ENCODE assay signal across 15 mouse cellular contexts in genomic region chr9:66722187-66722868, GRCm38 (mm10). TPM values are rescaled to one million over a fixed set of nuclear protein-coding genes. Genes with fewer than 3 reads are reported as not detected.
DNase-seq lines count a peak whose midpoint lies in the region; ATAC-seq lines count a peak whose summit lies in the region.
"Had no signal": no experiment of that assay in that cellular context is flagged by ENCODE, and none has a peak within 500 bp of the region (broad histone marks: within the 10 kb centered on the region; RNA-seq: fewer than 3 reads in every experiment).

No protein-coding gene starts in this region.

- no peak overlapping the region for H3K4me2 ChIP-seq in hindbrain, embryonic 16.5 days (ENCODE audit: low read length)
- no peak overlapping the region for H3K4me2 ChIP-seq in hindbrain, embryonic 14.5 days (replicated peaks)

- no peak for ATAC-seq in hindbrain, embryonic 16.5 days
- ATAC-seq in hindbrain, embryonic 14.5 days (ENCODE audit: low FRiP score): no peak
- no peak for ATAC-seq in inflammation-experienced regulatory T-cells, adult 6 months
- ATAC-seq: activated CD4-positive, CD25-positive, alpha-beta regulatory T cell, adult 4 months had no signal

- DNase-seq in hindbrain, embryonic 10.5 days (ENCODE audit: low spot score): no peak
- DNase-seq in retina, postnatal 1 day: peak; percentile 20
- DNase-seq in retina, embryonic 14.5 days (ENCODE audit: low spot score): no peak
- DNase-seq in hindbrain, embryonic 14.5 days (ENCODE audit: low spot score): no peak
- peak; percentile 56 for DNase-seq in telencephalon, adult 2 months (ENCODE audit: low read depth, low spot score)
- DNase-seq in right cerebral cortex, adult 2 months (ENCODE audit: low spot score in 2 of 2): no peak
- DNase-seq: cerebellum, adult 2 months; heart, adult 2 months; heart, postnatal 36 days; midbrain, embryonic 14.5 days; right cerebral cortex, postnatal 14 days had no signal

- 79% methylated on average over 5 of the region's 5 CpGs for WGBS in hindbrain, embryonic 10.5 days
- WGBS in hindbrain, embryonic 16.5 days: 63% methylated on average over 5 of the region's 5 CpGs
- WGBS in hindbrain, embryonic 14.5 days: 77% methylated on average over 5 of the region's 5 CpGs

- H3K27ac ChIP-seq in hindbrain, embryonic 10.5 days: 0 out of 2 replicates have a peak overlapping the region, but pooled peaks have one; percentile 25
- H3K27ac ChIP-seq in hindbrain, embryonic 16.5 days (ENCODE audit: low read depth, low read length): no peak overlapping the region
- H3K27ac ChIP-seq in hindbrain, embryonic 14.5 days: 0 out of 2 replicates have a peak overlapping the region, but pooled peaks have one; percentile 29
- H3K27ac ChIP-seq: heart, adult 2 months; macrophage had no signal

- no peaks in the 10 kb centered on the region for H3K36me3 ChIP-seq in hindbrain, embryonic 10.5 days
- no peaks in the 10 kb centered on the region for H3K36me3 ChIP-seq in hindbrain, embryonic 16.5 days (ENCODE audit: control insufficient read depth, insufficient read depth, low read length)
- no peaks in the 10 kb centered on the region for H3K36me3 ChIP-seq in hindbrain, embryonic 14.5 days (replicated peaks; ENCODE audit: control insufficient read depth, insufficient read depth)

- H3K4me1 ChIP-seq in hindbrain, embryonic 10.5 days (replicated peaks): peaks cover 9% of the 10 kb centered on the region
- H3K4me1 ChIP-seq in hindbrain, embryonic 16.5 days (ENCODE audit: control insufficient read depth, insufficient read depth, low read depth, low read length): no peaks in the 10 kb centered on the region
- 0 out of 2 replicates have a peak, but pooled peaks cover 8% of the 10 kb centered on the region for H3K4me1 ChIP-seq in hindbrain, embryonic 14.5 days (replicated peaks; ENCODE audit: control insufficient read depth, insufficient read depth, low read length)

- no peaks in the 10 kb centered on the region for H3K9me3 ChIP-seq in hindbrain, embryonic 10.5 days
- H3K9me3 ChIP-seq in hindbrain, embryonic 16.5 days (ENCODE audit: control insufficient read depth, low read length): no peaks in the 10 kb centered on the region
- H3K9me3 ChIP-seq in hindbrain, embryonic 14.5 days (ENCODE audit: control insufficient read depth, low read length): no peaks in the 10 kb centered on the region

- H3K4me3 ChIP-seq in hindbrain, embryonic 10.5 days: no peak overlapping the region
- no peak overlapping the region for H3K4me3 ChIP-seq in hindbrain, embryonic 16.5 days (ENCODE audit: low read length)
- H3K4me3 ChIP-seq in hindbrain, embryonic 14.5 days (replicated peaks; ENCODE audit: low read length): no peak overlapping the region
- H3K4me3 ChIP-seq: heart, adult 2 months had no signal

- no peak overlapping the region for H3K9ac ChIP-seq in hindbrain, embryonic 16.5 days (ENCODE audit: low read depth, low read length)
- H3K9ac ChIP-seq in hindbrain, embryonic 14.5 days: no peak overlapping the region

- H3K27me3 ChIP-seq in hindbrain, embryonic 10.5 days (ENCODE audit: insufficient read depth, poor library complexity, severe bottlenecking): no peaks in the 10 kb centered on the region
- no peaks in the 10 kb centered on the region for H3K27me3 ChIP-seq in hindbrain, embryonic 16.5 days (replicated peaks; ENCODE audit: control insufficient read depth, insufficient read depth, low read length)
- no peaks in the 10 kb centered on the region for H3K27me3 ChIP-seq in hindbrain, embryonic 14.5 days (ENCODE audit: control insufficient read depth, insufficient read depth, low read length)

RNA-seq across cellular contexts. Expression of gene Car12, which starts 8.8 kb away (rescaled TPM):
- 0.88 and 1.7 TPM in 2 replicates for polyA plus RNA-seq in hindbrain, embryonic 10.5 days (2016; fragmentation: Nextera tagmentation; extraction: Ambion mirVana)
- polyA plus RNA-seq in hindbrain, embryonic 16.5 days (2015; fragmentation: Nextera tagmentation; extraction: Ambion mirVana): 8.3 and 9.0 TPM in 2 replicates
- 4.6 and 6.5 TPM in 2 replicates for polyA plus RNA-seq in hindbrain, embryonic 14.5 days (2014; fragmentation: Nextera tagmentation; extraction: Ambion mirVana)
- 10 to 100 TPM in 1 of 3 experiments, 1 to 10 TPM in 2; 2.9 to 10.2 (median 8.9) TPM for polyA plus RNA-seq in inflammation-experienced regulatory T-cells, adult 6 months (2017; shearing (Covaris generic))
- polyA plus RNA-seq: heart, adult 2 months had no signal

Comparison
In these comparisons a context has a peak if more than half of its experiments do, and no peak if none do; other contexts are left out.
1. DNase-seq: peak in retina, postnatal 1 day (single experiment) and telencephalon, adult 2 months (single experiment); none in hindbrain, embryonic 10.5 days (single experiment), retina, embryonic 14.5 days (single experiment), hindbrain, embryonic 14.5 days (single experiment) and right cerebral cortex, adult 2 months (0 of 2).